Mouse (Mus musculus): ENCODE data around the gene Spata31d1a.

DNA sequence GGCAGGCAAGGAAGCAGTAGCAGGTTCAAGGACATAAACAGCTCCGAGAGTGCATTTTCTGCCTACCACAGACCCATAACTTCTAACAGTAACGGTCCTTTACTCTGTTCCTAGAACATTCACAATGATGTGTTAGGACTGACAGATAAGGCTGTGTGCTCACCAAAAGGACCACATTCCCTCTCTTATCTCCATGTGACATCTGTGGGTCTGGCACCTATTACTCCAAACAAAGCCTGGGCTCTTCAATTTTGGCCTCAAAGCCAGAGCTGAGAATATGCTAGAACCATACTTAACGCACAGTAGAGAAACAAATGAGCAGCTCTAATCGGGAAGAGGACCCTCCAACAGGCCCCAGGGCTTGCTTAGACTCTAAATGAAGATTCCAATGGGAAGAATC is 30.2 kb downstream of the Spata31d1a start:
- TF ChIP-seq POLR2A (IDR thresholded peaks at IDR 0.05; ENCODE audit: control insufficient read depth, extremely low read depth, insufficient read depth, low read length, poor library complexity) (no peak), CTCF (IDR thresholded peaks at IDR 0.05; ENCODE audit: borderline replicate concordance, control insufficient read depth, extremely low read depth, insufficient read depth, low read length, poor library complexity) (no peak)
